Mouse (Mus musculus) C2C12 (cell line): ENCODE results near the gene Nsa2.

Experiments used
- CEBPB ChIP-seq: IDR thresholded peaks from one replicate; pipeline ENCODE4 v1.6.1; 2011; ENCODE audit warnings: low read depth, mild to moderate bottlenecking, control low read depth, moderate library complexity
- CTCF ChIP-seq: IDR thresholded peaks from one replicate; pipeline ENCODE4 v1.5.1; 2011; ENCODE audit not compliant: control insufficient read depth, insufficient read depth, insufficient read length
- MAX ChIP-seq: IDR thresholded peaks from one replicate; pipeline ENCODE4 v1.6.1; 2011; ENCODE audit warnings: mild to moderate bottlenecking, control low read depth

DNA sequence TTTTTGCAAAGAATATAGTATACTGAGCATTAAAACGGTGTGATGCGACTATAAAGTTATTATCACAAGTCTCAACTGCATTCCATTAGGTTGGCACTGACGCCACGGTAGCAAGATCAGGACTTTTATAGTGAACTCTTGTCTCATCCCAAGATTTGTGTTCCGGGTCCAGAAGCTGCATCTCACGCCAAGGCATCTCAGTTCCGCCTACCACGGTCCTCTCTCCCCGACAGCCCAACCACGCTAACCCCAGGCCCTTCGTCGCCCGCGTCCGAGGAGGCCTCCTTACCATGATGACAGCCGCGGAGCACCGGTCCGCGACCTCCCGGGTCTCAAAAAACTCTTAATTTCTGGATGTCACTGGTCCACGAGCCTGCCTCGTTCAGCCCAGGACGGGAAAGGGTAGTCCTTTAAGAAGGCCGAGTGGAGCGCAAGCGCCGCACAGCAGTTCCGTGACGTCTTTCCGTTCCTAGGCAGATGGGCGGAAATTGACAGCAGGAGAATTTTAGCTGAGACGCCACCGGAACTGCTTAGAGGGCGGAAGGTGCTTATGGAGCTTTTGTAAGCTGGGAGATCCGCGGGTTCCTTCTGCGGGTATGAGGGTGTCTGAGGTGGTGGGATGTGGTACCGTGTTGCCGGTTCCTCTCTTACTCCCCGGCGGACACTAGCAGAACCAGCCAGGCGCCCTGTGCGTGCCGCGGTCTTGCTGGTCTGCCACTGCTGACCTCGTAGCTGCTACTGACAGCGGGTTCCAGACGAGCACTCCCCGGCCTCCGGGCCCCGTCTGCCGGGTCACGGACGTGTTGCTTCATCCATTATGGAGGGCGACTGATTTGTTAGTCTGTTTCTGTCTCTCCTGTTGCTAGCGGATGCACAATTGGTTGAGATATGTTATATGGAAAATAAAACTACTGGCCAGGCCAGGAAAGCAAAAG lies at the start of gene Nsa2, which contains the start of gene Gfm2:
- TF ChIP-seq CEBPB (no peak), MAX (peak; percentile 63), CTCF (no peak)
